Mouse (Mus musculus) bone marrow macrophage, adult 2 months (primary cell): ENCODE measurements at regions not wholly inside any gene's neighbourhood (a gene's known extent, or its start where the extent isn't known, plus 50 kb on each side); places are given as distances from the start of the nearest gene placed in this dataset.

Experiments
- CTCF ChIP-seq: IDR thresholded peaks from 2 replicates; pipeline ENCODE4 v1.5.1; 2012; ENCODE audit warnings: low read depth, mild to moderate bottlenecking, low read length, moderate library complexity
- POLR2A ChIP-seq: IDR thresholded peaks from 2 replicates; pipeline ENCODE4 v1.6.1; 2012; ENCODE audit warnings: mild to moderate bottlenecking, low read depth, low read length, borderline replicate concordance

DNA sequence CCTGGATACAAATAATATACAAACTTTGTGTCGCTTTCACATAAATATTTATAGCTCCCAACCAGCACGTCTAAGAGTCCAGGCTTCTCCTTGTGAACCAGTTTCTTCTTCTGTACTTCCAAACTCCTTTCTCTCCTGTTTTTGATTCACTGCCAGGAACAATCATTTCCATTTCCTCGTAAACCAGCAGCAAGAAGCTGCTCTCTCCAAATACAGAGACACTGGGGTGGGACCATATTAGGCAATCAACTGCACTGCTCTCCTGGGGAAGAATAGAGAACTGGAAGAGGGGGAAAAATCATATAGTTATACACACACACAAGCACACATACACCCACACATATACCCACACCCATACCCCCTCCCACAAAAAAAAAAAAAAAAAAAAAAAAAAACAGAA is 871.7 kb upstream of the A1bg start:
- TF ChIP-seq POLR2A (no peak), CTCF (no peak)
